Mouse (Mus musculus): ENCODE results near the gene Cklf. TPM values are rescaled to one million over a fixed set of nuclear protein-coding genes. Genes with fewer than 3 reads are reported as not detected.
"Not testable (repeated sequence)": the region's sequence is repeated elsewhere in the genome, so short reads cannot be mapped to it uniquely, and the experiment has no call there.

Cklf gene
- polyA plus RNA-seq, 1 experiment from 2014 or later = 35.5 TPM

DNA sequence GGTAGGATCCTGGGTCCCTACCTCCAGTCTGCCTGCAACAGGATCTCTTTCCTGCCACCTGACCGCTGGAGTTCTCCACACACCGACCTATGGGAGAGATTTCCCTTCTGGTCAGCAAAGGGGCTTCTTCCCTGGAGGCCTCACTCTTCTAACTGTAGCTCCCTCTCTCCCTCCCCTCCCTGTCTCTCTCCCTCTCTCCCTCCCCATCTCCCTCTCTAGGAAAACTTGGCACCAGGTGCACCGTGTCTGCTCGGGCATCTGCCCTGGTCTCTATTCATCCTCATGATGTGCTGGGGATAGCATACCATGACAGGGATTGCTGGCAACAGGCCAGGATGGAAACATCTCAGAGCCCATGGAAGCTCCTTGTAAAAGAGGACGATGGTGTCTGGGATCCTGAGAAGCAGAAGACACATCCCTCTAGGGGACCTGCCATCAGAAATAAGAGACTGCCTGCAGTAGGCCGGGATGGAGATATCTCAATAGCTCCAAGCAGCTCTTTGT, 18.3 kb downstream of the Cklf start:
- Histone ChIP-seq H3K4me2 (ENCODE audit: low read depth, low read length) (no peak overlapping the region), H3K9ac (ENCODE audit: low read depth, low read length) (no peak overlapping the region), H3K27ac (replicated peaks; ENCODE audit: low read depth, low read length) (no peak overlapping the region), H3K36me3 (ENCODE audit: control insufficient read depth, insufficient read depth, low read length) (peaks cover 9% of the 10 kb centered on the region), H3K4me1 (ENCODE audit: control insufficient read depth, insufficient read depth, low read length) (no peaks in the 10 kb centered on the region), H3K4me3 (ENCODE audit: low read depth, low read length) (no peak overlapping the region), H3K27me3 (replicated peaks; ENCODE audit: control insufficient read depth, insufficient read depth, low read length) (no peaks in the 10 kb centered on the region), H3K9me3 (ENCODE audit: control insufficient read depth, low read length) (no peaks in the 10 kb centered on the region)
- DNase-seq (ENCODE audit: low spot score) (no peak), ATAC-seq (ENCODE audit: low read depth) (no peak)
- 76% methylated on average over 6 of the region's 6 CpGs for WGBS

DNA sequence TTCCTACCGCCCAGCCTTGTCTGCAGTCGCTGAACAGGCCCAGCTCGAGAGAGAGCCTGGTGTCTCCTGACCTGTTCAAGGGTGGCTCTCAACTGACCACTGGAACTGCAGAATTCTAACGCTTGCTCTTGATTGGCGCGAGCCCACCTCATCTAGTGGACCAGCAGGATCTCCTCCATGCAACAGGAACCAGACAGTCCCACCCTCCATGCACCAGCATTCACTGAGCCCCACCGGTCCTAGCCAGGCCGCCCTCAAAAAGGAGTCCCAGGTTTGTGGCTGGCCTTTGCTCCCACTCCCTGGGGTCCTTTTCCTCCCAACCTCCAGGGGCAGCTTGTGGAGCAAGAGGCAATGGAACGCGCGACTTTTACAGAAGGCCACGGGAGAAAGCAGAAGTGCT, 42.4 kb downstream of the Cklf start, which contains the start of gene Cmtm2a:
TSS of gene Cmtm2a (minus strand) at position 101 of the 400 bp plus-strand sequence.
- H3K4me3 ChIP-seq (ENCODE audit: low read depth, low read length); H3K9ac ChIP-seq (ENCODE audit: low read depth, low read length); H3K27me3 ChIP-seq (replicated peaks; ENCODE audit: control insufficient read depth, insufficient read depth, low read length); H3K4me2 ChIP-seq (ENCODE audit: low read depth, low read length); DNase-seq (ENCODE audit: low spot score); H3K36me3 ChIP-seq (ENCODE audit: control insufficient read depth, insufficient read depth, low read length); H3K9me3 ChIP-seq (ENCODE audit: control insufficient read depth, low read length); H3K27ac ChIP-seq (replicated peaks; ENCODE audit: low read depth, low read length); ATAC-seq (ENCODE audit: low read depth); H3K4me1 ChIP-seq (ENCODE audit: control insufficient read depth, insufficient read depth, low read length): not testable (repeated sequence)
- WGBS = 89% methylated on average over 11 of the region's 12 CpGs

DNA sequence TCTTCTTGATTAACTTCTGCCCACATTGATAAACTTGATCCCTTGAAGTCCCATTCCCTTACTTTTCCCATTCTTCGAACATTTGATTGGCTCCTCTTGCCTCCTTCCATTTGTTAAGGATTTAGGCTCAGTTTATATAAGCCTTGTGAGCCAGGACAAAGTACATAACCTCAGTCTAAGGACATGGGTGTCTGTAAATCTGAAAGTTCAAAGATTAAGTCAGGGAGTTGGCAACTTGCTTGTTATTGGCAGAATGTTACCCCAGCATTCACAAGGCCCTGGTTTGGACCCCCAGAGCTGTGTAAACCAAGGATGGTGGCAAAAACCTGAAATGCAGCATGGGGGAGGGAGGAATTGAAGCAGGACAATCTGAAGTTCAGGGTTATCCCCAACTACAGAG, 43.7 kb downstream of the Cklf start:
- DNase-seq (ENCODE audit: low spot score) (no peak), ATAC-seq (ENCODE audit: low read depth) (no peak)
- Histone ChIP-seq H3K27ac (replicated peaks; ENCODE audit: low read depth, low read length) (no peak overlapping the region), H3K36me3 (ENCODE audit: control insufficient read depth, insufficient read depth, low read length) (no peaks in the 10 kb centered on the region), H3K27me3 (replicated peaks; ENCODE audit: control insufficient read depth, insufficient read depth, low read length) (no peaks in the 10 kb centered on the region), H3K9ac (ENCODE audit: low read depth, low read length) (no peak overlapping the region), H3K4me3 (ENCODE audit: low read depth, low read length) (no peak overlapping the region), H3K4me2 (ENCODE audit: low read depth, low read length) (no peak overlapping the region), H3K4me1 (ENCODE audit: control insufficient read depth, insufficient read depth, low read length) (no peaks in the 10 kb centered on the region), H3K9me3 (ENCODE audit: control insufficient read depth, low read length) (no peaks in the 10 kb centered on the region)
- WGBS = 79% methylated on average over 1 of the region's 1 CpGs

DNA sequence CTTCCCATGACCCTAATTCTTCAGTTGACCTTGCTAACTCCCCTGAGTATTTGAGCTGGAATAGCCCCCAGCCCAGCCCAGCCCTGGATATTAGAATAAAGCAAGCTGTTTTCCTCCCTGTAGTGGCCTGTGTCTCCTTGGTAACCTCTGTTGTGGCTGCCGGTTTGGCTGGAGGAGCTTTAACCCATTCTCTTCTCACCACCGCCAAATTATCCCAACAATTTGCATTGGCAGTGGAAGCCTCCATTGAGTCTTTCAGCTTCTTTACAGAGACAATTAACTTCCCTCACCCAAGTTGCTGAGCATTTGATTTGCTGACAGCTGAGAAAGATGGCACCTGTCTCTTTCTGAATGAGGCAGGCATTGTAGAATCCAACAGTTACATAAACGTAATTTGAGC, 50.9 kb downstream of the Cklf start:
- H3K36me3 ChIP-seq (ENCODE audit: control insufficient read depth, insufficient read depth, low read length); H3K9ac ChIP-seq (ENCODE audit: low read depth, low read length); H3K9me3 ChIP-seq (ENCODE audit: control insufficient read depth, low read length); H3K27me3 ChIP-seq (replicated peaks; ENCODE audit: control insufficient read depth, insufficient read depth, low read length); H3K27ac ChIP-seq (replicated peaks; ENCODE audit: low read depth, low read length); H3K4me2 ChIP-seq (ENCODE audit: low read depth, low read length); H3K4me3 ChIP-seq (ENCODE audit: low read depth, low read length); H3K4me1 ChIP-seq (ENCODE audit: control insufficient read depth, insufficient read depth, low read length): not testable (repeated sequence)
- WGBS = 20% methylated on average over 3 of the region's 3 CpGs
- DNase-seq (ENCODE audit: low spot score) = peak; percentile 23
- ATAC-seq (ENCODE audit: low read depth) = peak; percentile 75

DNA sequence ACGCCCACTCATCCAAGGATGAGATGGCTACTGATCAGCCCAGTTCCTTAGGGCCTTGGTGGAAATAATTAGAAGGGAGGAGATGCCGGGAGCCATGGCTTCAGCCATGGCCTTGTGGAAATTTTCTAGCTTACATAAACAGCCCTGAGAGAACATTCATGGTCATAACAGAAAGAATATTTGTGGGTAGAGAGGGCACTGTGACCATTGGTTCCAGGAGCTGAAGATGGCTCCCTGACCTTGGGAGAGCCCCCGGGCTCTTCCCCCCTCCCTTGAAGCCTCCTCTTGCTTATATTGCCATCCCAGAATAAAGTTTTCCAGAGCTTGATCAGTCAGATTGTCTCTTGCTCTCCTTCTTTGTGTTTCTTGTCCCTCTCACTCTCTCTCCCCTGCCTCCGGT, 51.9 kb downstream of the Cklf start:
- H3K4me1 ChIP-seq (ENCODE audit: control insufficient read depth, insufficient read depth, low read length); ATAC-seq (ENCODE audit: low read depth); H3K9me3 ChIP-seq (ENCODE audit: control insufficient read depth, low read length); H3K36me3 ChIP-seq (ENCODE audit: control insufficient read depth, insufficient read depth, low read length); H3K27me3 ChIP-seq (replicated peaks; ENCODE audit: control insufficient read depth, insufficient read depth, low read length); H3K4me3 ChIP-seq (ENCODE audit: low read depth, low read length); DNase-seq (ENCODE audit: low spot score); H3K9ac ChIP-seq (ENCODE audit: low read depth, low read length); H3K4me2 ChIP-seq (ENCODE audit: low read depth, low read length); H3K27ac ChIP-seq (replicated peaks; ENCODE audit: low read depth, low read length): not testable (repeated sequence)
- 89% methylated on average over 4 of the region's 4 CpGs for WGBS

DNA sequence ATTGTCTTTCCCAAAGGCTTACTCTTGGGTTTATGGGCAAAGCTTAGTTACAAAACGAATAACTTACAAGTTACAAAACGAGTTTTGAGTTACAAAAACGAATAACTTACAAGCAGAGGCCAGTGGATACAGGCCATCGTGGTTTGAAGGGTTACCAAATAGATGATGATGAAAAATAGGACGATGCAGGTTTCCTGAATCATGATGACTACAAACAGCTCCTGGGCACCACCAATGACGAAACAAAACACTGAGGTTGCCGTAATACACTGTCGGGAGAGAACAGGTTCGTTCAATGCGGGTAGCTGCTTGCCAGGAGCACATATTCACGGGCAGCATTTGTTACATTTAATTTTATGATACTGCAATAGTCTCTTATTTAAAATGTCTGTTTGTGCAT, 54.3 kb downstream of the Cklf start:
- WGBS = 85% methylated on average over 11 of the region's 11 CpGs
- H3K27ac ChIP-seq (replicated peaks; ENCODE audit: low read depth, low read length) = no peak overlapping the region
- DNase-seq (ENCODE audit: low spot score) (no peak), ATAC-seq (ENCODE audit: low read depth) (no peak)
- H3K4me3 ChIP-seq (ENCODE audit: low read depth, low read length) = no peak overlapping the region
- no peaks in the 10 kb centered on the region for H3K36me3 ChIP-seq (ENCODE audit: control insufficient read depth, insufficient read depth, low read length)
- no peaks in the 10 kb centered on the region for H3K4me1 ChIP-seq (ENCODE audit: control insufficient read depth, insufficient read depth, low read length)
- no peak overlapping the region for H3K9ac ChIP-seq (ENCODE audit: low read depth, low read length)
- H3K9me3 ChIP-seq (ENCODE audit: control insufficient read depth, low read length) = no peaks in the 10 kb centered on the region
- no peak overlapping the region for H3K4me2 ChIP-seq (ENCODE audit: low read depth, low read length)
- no peaks in the 10 kb centered on the region for H3K27me3 ChIP-seq (replicated peaks; ENCODE audit: control insufficient read depth, insufficient read depth, low read length)

DNA sequence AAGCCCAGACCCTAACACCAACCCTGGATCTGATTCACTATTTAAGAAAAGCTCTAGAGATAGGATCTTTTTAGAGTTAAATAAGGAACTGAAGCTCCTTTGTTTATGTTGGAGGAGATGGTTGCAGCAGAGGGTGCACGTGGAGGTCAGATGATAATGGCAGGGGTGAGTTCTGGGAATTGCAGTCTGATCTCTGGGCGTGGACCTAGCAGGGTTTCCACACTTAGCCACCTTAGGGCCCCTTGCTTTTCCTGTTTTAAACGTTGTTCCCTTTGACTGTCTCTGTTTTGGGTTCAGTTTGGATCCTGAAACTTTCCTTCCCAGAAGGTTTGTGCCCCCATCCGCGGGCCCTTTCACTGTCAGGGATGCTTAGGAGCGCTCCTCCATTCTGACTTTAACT, 57.7 kb downstream of the Cklf start:
- not testable (repeated sequence) for ATAC-seq (ENCODE audit: low read depth); H3K4me2 ChIP-seq (ENCODE audit: low read depth, low read length); H3K4me1 ChIP-seq (ENCODE audit: control insufficient read depth, insufficient read depth, low read length); H3K27me3 ChIP-seq (replicated peaks; ENCODE audit: control insufficient read depth, insufficient read depth, low read length); H3K4me3 ChIP-seq (ENCODE audit: low read depth, low read length); H3K9me3 ChIP-seq (ENCODE audit: control insufficient read depth, low read length); H3K9ac ChIP-seq (ENCODE audit: low read depth, low read length); DNase-seq (ENCODE audit: low spot score); H3K36me3 ChIP-seq (ENCODE audit: control insufficient read depth, insufficient read depth, low read length); H3K27ac ChIP-seq (replicated peaks; ENCODE audit: low read depth, low read length)
- 49% methylated on average over 5 of the region's 6 CpGs for WGBS

DNA sequence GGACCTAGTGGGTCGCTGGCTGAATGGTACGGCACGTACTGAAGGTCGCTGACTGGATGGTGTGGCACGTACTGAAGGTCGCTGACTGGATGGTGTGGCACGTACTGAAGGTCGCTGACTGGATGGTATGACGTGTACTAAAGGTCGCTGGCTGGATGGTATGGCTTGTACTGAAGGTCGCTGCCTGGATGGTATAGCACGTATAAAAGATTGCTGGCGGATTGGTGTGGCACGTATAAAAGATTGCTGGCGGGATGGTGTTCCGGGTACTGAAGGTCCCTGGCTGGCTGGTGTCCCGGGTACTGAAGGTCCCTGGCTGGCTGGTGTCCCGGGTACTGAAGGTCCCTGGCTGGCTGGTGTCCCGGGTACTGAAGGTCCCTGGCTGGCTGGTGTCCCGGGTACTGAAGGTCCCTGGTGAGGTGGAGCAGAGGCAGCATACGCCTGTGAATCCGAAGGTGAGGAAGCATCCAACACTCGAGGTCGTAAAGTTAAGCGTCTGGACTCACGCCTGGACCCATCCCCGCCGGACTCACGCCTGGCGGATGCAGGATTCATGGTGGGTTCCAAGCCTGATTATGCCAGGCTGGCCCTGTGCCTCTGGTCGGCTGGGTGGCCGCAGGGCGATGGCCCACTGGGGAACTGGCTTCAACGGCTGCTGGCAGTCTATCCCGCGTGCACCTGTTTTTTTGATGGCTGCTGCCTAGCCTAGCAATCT, 58.9 kb downstream of the Cklf start, which contains the start of the genes Gm45711 and Cmtm1:
TSS of gene Gm45711 (minus strand) at position 641 of the 715 bp plus-strand sequence.
TSS of gene Cmtm1 (minus strand) at position 705 of the 715 bp plus-strand sequence.
- not testable (repeated sequence) for H3K36me3 ChIP-seq (ENCODE audit: control insufficient read depth, insufficient read depth, low read length); ATAC-seq (ENCODE audit: low read depth); H3K9me3 ChIP-seq (ENCODE audit: control insufficient read depth, low read length); H3K27ac ChIP-seq (replicated peaks; ENCODE audit: low read depth, low read length); H3K9ac ChIP-seq (ENCODE audit: low read depth, low read length); H3K27me3 ChIP-seq (replicated peaks; ENCODE audit: control insufficient read depth, insufficient read depth, low read length); DNase-seq (ENCODE audit: low spot score); H3K4me2 ChIP-seq (ENCODE audit: low read depth, low read length); H3K4me3 ChIP-seq (ENCODE audit: low read depth, low read length); H3K4me1 ChIP-seq (ENCODE audit: control insufficient read depth, insufficient read depth, low read length)
- 88% methylated on average over 27 of the region's 36 CpGs for WGBS

DNA sequence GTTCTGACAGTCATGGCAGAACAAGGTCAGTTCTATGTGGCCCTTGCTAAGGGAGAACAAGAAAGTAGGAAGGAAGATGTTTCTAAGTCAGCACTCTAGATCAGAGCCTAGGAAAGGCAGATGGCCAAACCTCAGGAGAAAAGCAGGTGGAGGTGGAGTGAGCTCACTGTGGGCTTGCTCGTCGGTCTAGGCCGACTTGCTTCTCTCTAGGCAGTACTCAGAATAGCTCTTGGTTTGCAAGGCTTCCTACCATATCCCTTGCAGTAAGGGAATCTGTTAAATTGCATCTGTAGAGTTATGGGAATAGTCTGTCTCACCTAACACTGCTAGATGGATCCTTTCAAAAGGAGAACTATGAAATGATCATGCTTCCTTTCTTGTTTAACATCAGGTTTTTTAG, 61.4 kb downstream of the Cklf start:
- ATAC-seq (ENCODE audit: low read depth); H3K4me3 ChIP-seq (ENCODE audit: low read depth, low read length); H3K36me3 ChIP-seq (ENCODE audit: control insufficient read depth, insufficient read depth, low read length); H3K27ac ChIP-seq (replicated peaks; ENCODE audit: low read depth, low read length); H3K27me3 ChIP-seq (replicated peaks; ENCODE audit: control insufficient read depth, insufficient read depth, low read length); DNase-seq (ENCODE audit: low spot score); H3K9ac ChIP-seq (ENCODE audit: low read depth, low read length); H3K4me1 ChIP-seq (ENCODE audit: control insufficient read depth, insufficient read depth, low read length); H3K9me3 ChIP-seq (ENCODE audit: control insufficient read depth, low read length); H3K4me2 ChIP-seq (ENCODE audit: low read depth, low read length): not testable (repeated sequence)
- 86% methylated on average over 3 of the region's 3 CpGs for WGBS
